Mouse (Mus musculus): ENCODE data around the gene Lhfp. TPM values are rescaled to one million over a fixed set of nuclear protein-coding genes. Genes with fewer than 3 reads are reported as not detected.

The Lhfp gene
- polyA plus RNA-seq, 1 experiment, result 48.2 TPM

DNA sequence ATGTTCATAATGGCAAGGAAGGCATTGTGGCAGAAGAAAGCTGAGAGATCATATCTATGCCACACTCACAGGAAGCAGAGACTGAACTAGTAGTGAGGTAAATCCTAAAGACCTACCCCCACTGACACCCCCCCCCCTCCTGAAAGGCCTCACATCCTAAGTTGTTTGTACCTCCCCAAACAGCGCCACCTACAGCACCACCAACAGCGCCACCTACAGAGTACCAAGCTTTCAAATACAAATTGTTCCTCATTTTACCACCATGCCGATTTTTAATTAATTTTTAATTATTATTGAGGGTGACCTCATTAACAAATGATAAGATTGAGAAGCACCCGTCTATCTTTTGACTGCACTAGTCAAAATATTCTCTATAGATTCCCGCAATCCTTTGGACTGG, 267.3 kb downstream of the Lhfp start:
- no peak for DNase-seq (ENCODE audit: low read depth)
- no peak for TF ChIP-seq CTCF (IDR thresholded peaks at IDR 0.05; ENCODE audit: borderline replicate concordance, extremely low read depth, insufficient read depth, insufficient read length)
- no peak for TF ChIP-seq POLR2A (IDR thresholded peaks at IDR 0.05; ENCODE audit: borderline replicate concordance, extremely low read depth, insufficient read depth, insufficient read length, poor library complexity, severe bottlenecking)

DNA sequence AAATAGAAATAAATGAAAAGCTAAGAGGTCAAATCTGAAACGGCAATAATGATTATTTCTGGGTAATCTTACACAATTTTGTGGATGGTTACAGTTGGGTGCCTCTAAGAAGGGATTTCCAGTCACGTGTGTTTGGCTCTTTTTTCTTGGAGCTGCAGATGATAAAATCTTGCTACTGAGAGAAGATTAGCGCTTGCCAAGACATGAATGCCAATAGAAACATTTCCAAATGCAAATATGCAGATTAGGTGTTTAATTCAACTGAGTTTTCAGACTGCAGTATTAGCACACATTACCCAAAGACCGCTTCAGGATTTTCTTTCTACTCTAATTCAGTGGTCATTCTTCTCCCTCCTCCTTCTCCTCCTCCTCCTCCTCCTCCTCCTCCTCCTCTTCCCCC, 268.8 kb downstream of the Lhfp start:
- DNase-seq (ENCODE audit: low read depth), result peak; percentile 79
- no peak for TF ChIP-seq POLR2A (IDR thresholded peaks at IDR 0.05; ENCODE audit: borderline replicate concordance, extremely low read depth, insufficient read depth, insufficient read length, poor library complexity, severe bottlenecking)
- no peak for TF ChIP-seq CTCF (IDR thresholded peaks at IDR 0.05; ENCODE audit: borderline replicate concordance, extremely low read depth, insufficient read depth, insufficient read length)

DNA sequence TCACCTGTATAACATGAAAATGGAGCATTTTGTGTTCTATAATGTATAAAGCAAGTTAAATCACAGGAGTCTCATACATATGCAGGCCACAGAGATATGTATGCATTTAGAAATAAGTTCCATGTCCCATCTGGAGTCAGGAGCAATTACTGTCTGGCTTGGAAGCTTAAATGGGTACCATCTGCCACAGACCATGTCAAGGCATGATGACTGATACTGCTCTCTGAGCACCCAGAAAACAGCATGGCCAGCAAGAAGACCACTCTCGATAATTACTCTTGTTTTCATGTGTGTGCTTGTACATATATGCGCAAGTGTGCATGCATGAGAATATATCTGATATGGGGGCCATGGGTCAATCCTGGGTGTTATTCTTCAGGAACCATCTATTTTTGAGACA, 269.3 kb downstream of the Lhfp start:
- peak; percentile 68 for DNase-seq (ENCODE audit: low read depth)
- TF ChIP-seq POLR2A (IDR thresholded peaks at IDR 0.05; ENCODE audit: borderline replicate concordance, extremely low read depth, insufficient read depth, insufficient read length, poor library complexity, severe bottlenecking), result no peak
- TF ChIP-seq CTCF (IDR thresholded peaks at IDR 0.05; ENCODE audit: borderline replicate concordance, extremely low read depth, insufficient read depth, insufficient read length), result no peak

Other genes starting within 250 kb of the Lhfp start
- 44.0 and 52.4 TPM in 2 replicates for gene Cog6, start 24.3 kb upstream of the Lhfp start, polyA plus RNA-seq (2012; rRNA removed)

Data from brain, embryonic 14.5 days (tissue).